Mouse (Mus musculus) heart, embryonic 10.5 days (tissue): ENCODE measurements around the gene Psmb8. TPM values are rescaled to one million over a fixed set of nuclear protein-coding genes. Genes with fewer than 3 reads are reported as not detected.
"Not testable (repeated sequence)": the region's sequence is repeated elsewhere in the genome, so short reads cannot be mapped to it uniquely, and the experiment has no call there.

Experiments used
- DNase-seq: peaks from one replicate; pipeline ENCODE4 v3.0.0-alpha.2; 2017; ENCODE audit warnings: low spot score
- H3K27ac ChIP-seq: fragments of 300-500 bp; sonication (generic); 2 replicates; pipeline ENCODE4 v1.5.1; 2016; ENCODE audit warnings: mild to moderate bottlenecking
- H3K27me3 ChIP-seq: fragments of 300-500 bp; sonication (generic); 2 replicates; pipeline ENCODE4 v1.6.1; 2016; ENCODE audit warnings: mild to moderate bottlenecking; ENCODE audit not compliant: poor library complexity, insufficient read depth, severe bottlenecking
- H3K36me3 ChIP-seq: fragments of 300-500 bp; sonication (generic); 2 replicates; pipeline ENCODE4 v1.6.1; 2016; ENCODE audit warnings: mild to moderate bottlenecking, moderate library complexity
- H3K4me1 ChIP-seq: fragments of 300-500 bp; sonication (generic); 2 replicates; pipeline ENCODE4 v1.6.1; 2016; ENCODE audit warnings: mild to moderate bottlenecking
- H3K4me3 ChIP-seq: fragments of 300-500 bp; sonication (generic); 2 replicates; pipeline ENCODE4 v1.5.1; 2016; ENCODE audit warnings: mild to moderate bottlenecking, moderate library complexity
- H3K9me3 ChIP-seq: fragments of 300-500 bp; sonication (generic); 2 replicates; pipeline ENCODE4 v1.6.1; 2016; ENCODE audit warnings: mild to moderate bottlenecking, moderate library complexity
- WGBS: fragments of 180-500 bp; shearing (Covaris S2); methylation state at CpG from one replicate; pipeline ENCODE4 v1.1.7; 2016; 5-methylcytosine and 5-hydroxymethylcytosine counted together
- polyA plus RNA-seq: library from polyadenylated mRNA; unstranded; fragments of >200 nt; fragmentation: Nextera tagmentation; extraction: Ambion mirVana; gene quantifications from 2 replicates; pipeline ENCODE4 v1.2.1, GENCODE M21; 2016

Psmb8 gene
- polyA plus RNA-seq, 1 experiment from 2014 or later: 0.87 TPM

- peaks cover 91% of the 10 kb centered on the region for H3K27me3 ChIP-seq
- WGBS: 95% methylated on average over 9 of the region's 9 CpGs
Measured at GRCm38 (mm10) chr17:34207866-34208265, 10.3 kb downstream of the Psmb8 start.

DNA sequence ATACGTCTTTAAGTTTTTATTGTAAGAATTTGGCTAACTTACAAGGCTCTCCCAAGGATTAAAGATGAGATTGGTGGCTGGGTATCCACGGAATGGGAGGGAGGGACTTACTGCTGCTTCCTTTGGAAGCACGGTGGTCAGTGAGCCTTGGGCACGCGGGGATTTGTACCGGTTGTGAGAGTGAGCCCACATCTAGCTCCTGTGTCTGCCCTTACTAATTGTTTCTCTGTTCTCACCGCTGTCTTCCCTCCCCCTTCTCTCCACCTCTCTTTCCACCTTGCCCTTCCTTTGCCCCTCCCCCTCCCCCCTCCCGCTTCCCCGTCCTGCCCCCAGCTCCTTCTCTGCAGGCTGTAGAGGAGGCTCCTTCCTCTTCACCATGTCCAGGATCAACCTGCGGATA is 10.9 kb downstream of the Psmb8 start:
- DNase-seq: no peak
- Histone ChIP-seq H3K27ac (no peak overlapping the region), H3K4me3 (no peak overlapping the region), H3K36me3 (no peaks in the 10 kb centered on the region), H3K9me3 (no peaks in the 10 kb centered on the region), H3K27me3 (peaks cover 91% of the 10 kb centered on the region), H3K4me1 (peaks cover 19% of the 10 kb centered on the region)
- WGBS: 19% methylated on average over 10 of the region's 10 CpGs

More at GRCm38 (mm10) chr17:34207866-34208265, 10.3 kb downstream of the Psmb8 start:
- no peak overlapping the region for H3K4me3 ChIP-seq
- no peaks in the 10 kb centered on the region for H3K9me3 ChIP-seq
- DNase-seq: no peak
- peaks cover 19% of the 10 kb centered on the region for H3K4me1 ChIP-seq
- H3K27ac ChIP-seq: no peak overlapping the region
- no peaks in the 10 kb centered on the region for H3K36me3 ChIP-seq

- H3K36me3 ChIP-seq: no peaks in the 10 kb centered on the region
- no peak overlapping the region for H3K27ac ChIP-seq
- 45% methylated on average over 3 of the region's 3 CpGs for WGBS
- no peaks in the 10 kb centered on the region for H3K9me3 ChIP-seq
- no peak for DNase-seq
- H3K4me3 ChIP-seq: no peak overlapping the region
- peaks cover 93% of the 10 kb centered on the region for H3K27me3 ChIP-seq
- peaks cover 16% of the 10 kb centered on the region for H3K4me1 ChIP-seq
Measured at GRCm38 (mm10) chr17:34209680-34210079, 12.2 kb downstream of the Psmb8 start.

GRCm38 (mm10) chr17:34210599-34210998 is 13.1 kb downstream of the Psmb8 start:
- peaks cover 93% of the 10 kb centered on the region for H3K27me3 ChIP-seq
- H3K36me3 ChIP-seq: no peaks in the 10 kb centered on the region
- H3K4me1 ChIP-seq: peaks cover 7% of the 10 kb centered on the region; the same call in 1 of the 2 replicates
- WGBS: 62% methylated on average over 3 of the region's 3 CpGs
- H3K4me3 ChIP-seq: no peak overlapping the region
- no peaks in the 10 kb centered on the region for H3K9me3 ChIP-seq
- DNase-seq: no peak
- no peak overlapping the region for H3K27ac ChIP-seq

- Histone ChIP-seq H3K36me3 (no peaks in the 10 kb centered on the region), H3K4me3 (no peak overlapping the region), H3K4me1 (0 out of 2 replicates have a peak, but pooled peaks cover 6% of the 10 kb centered on the region), H3K27ac (no peak overlapping the region), H3K9me3 (no peaks in the 10 kb centered on the region), H3K27me3 (peaks cover 84% of the 10 kb centered on the region)
- WGBS: 24% methylated on average over 23 of the region's 23 CpGs
- DNase-seq: no peak
Measured at GRCm38 (mm10) chr17:34211746-34212365, 14.3 kb downstream of the Psmb8 start.

- no peak for DNase-seq
- Histone ChIP-seq H3K4me1 (0 out of 2 replicates have a peak, but pooled peaks cover 6% of the 10 kb centered on the region), H3K27ac (no peak overlapping the region), H3K9me3 (peaks cover 1% of the 10 kb centered on the region; the same call in 1 of the 2 replicates), H3K27me3 (peaks cover 68% of the 10 kb centered on the region), H3K36me3 (no peaks in the 10 kb centered on the region), H3K4me3 (no peak overlapping the region)
- 54% methylated on average over 21 of the region's 21 CpGs for WGBS
Measured at GRCm38 (mm10) chr17:34213936-34214335, 16.4 kb downstream of the Psmb8 start.

GRCm38 (mm10) chr17:34215176-34215575 is 17.7 kb downstream of the Psmb8 start:
- H3K4me1 ChIP-seq: 0 out of 2 replicates have a peak, but pooled peaks cover 6% of the 10 kb centered on the region
- 83% methylated on average over 12 of the region's 12 CpGs for WGBS
- H3K27ac ChIP-seq: no peak overlapping the region
- no peak overlapping the region for H3K4me3 ChIP-seq
- H3K36me3 ChIP-seq: no peaks in the 10 kb centered on the region
- peaks cover 4% of the 10 kb centered on the region; the same call in 1 of the 2 replicates for H3K9me3 ChIP-seq
- DNase-seq: no peak
- peaks cover 58% of the 10 kb centered on the region for H3K27me3 ChIP-seq

GRCm38 (mm10) chr17:34217216-34217928 is 19.9 kb downstream of the Psmb8 start:
- 83% methylated on average over 8 of the region's 8 CpGs for WGBS
- Histone ChIP-seq H3K9me3 (peaks cover 4% of the 10 kb centered on the region; the same call in 1 of the 2 replicates), H3K4me3 (no peak overlapping the region), H3K27ac (no peak overlapping the region), H3K4me1 (no peaks in the 10 kb centered on the region), H3K27me3 (peaks cover 36% of the 10 kb centered on the region), H3K36me3 (no peaks in the 10 kb centered on the region)
- DNase-seq: no peak

DNA sequence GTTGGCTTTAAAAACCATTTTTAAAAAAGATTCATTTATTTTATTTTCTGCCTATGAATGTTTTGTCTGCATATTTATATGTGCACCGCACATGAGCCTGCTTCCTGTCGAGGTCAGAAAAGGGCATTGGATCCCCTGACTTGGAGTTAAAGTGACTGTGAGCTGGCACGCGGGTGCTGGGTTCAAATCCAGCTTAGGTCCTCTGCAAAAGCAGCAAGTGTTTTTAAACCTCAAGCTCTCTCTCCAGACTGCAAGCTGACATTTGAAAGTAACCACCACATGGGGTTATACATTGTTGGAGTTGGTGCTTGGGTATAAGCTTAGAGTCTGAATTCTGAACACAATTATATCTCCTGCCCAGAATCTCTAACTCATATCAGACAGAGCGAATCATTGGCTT is 20.5 kb downstream of the Psmb8 start:
- no peaks in the 10 kb centered on the region for H3K36me3 ChIP-seq
- H3K27me3 ChIP-seq: peaks cover 30% of the 10 kb centered on the region
- H3K4me1 ChIP-seq: no peaks in the 10 kb centered on the region
- WGBS: 88% methylated on average over 5 of the region's 5 CpGs
- DNase-seq: no peak
- H3K9me3 ChIP-seq: peaks cover 4% of the 10 kb centered on the region; the same call in 1 of the 2 replicates
- H3K4me3 ChIP-seq: no peak overlapping the region
- H3K27ac ChIP-seq: no peak overlapping the region

DNA sequence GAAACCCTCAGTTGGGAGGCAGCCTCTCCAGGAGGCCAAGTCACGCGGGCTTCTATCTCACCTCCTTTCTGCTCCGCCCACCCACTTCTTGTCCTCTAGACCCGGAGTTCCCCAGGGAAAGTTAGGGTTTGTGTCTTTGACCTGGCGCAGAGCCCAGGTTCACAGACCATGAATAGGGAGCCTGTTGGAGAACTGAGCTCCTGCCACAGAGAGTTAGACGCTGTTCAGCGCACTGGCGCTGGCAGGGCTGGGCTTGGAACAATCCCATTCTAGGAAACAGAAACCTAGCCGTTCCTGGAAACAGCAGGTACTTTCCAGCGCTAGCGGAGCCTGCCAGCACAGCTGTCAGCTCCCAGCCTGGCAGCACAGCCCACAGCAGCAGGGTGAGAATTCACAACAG is 21.2 kb downstream of the Psmb8 start:
- Histone ChIP-seq H3K4me1 (no peaks in the 10 kb centered on the region), H3K4me3 (no peak overlapping the region), H3K9me3 (peaks cover 4% of the 10 kb centered on the region; the same call in 1 of the 2 replicates), H3K36me3 (no peaks in the 10 kb centered on the region), H3K27me3 (peaks cover 23% of the 10 kb centered on the region), H3K27ac (no peak overlapping the region)
- 89% methylated on average over 11 of the region's 11 CpGs for WGBS
- DNase-seq: no peak

- DNase-seq, H3K9me3 ChIP-seq, H3K4me1 ChIP-seq, H3K36me3 ChIP-seq, H3K4me3 ChIP-seq, H3K27ac ChIP-seq: not testable (repeated sequence)
- H3K27me3 ChIP-seq: peaks cover 19% of the 10 kb centered on the region
- 87% methylated on average over 9 of the region's 11 CpGs for WGBS
Measured at GRCm38 (mm10) chr17:34219096-34219495, 21.6 kb downstream of the Psmb8 start.

- H3K4me3 ChIP-seq, H3K4me1 ChIP-seq, DNase-seq, H3K36me3 ChIP-seq, H3K27ac ChIP-seq, H3K9me3 ChIP-seq: not testable (repeated sequence)
- 91% methylated on average over 5 of the region's 7 CpGs for WGBS
- peaks cover 12% of the 10 kb centered on the region for H3K27me3 ChIP-seq
Measured at GRCm38 (mm10) chr17:34219801-34220200, 22.3 kb downstream of the Psmb8 start.

- 93% methylated on average over 10 of the region's 16 CpGs for WGBS
- not testable (repeated sequence) for DNase-seq, H3K4me3 ChIP-seq, H3K9me3 ChIP-seq, H3K27me3 ChIP-seq, H3K4me1 ChIP-seq, H3K27ac ChIP-seq, H3K36me3 ChIP-seq
Measured at GRCm38 (mm10) chr17:34220401-34220800, 22.9 kb downstream of the Psmb8 start.
